In genomic region chr11:9145113-9145512, GRCm38 (mm10) we compare ENCODE assay signal across 18 mouse cellular contexts. TPM values are rescaled to one million over a fixed set of nuclear protein-coding genes. Genes with fewer than 3 reads are reported as not detected.
DNase-seq lines count a peak whose midpoint lies in the region; ATAC-seq lines count a peak whose summit lies in the region.
"Had no signal": no experiment of that assay in that cellular context is flagged by ENCODE, and none has a peak within 500 bp of the region (broad histone marks: within the 10 kb centered on the region; RNA-seq: fewer than 3 reads in every experiment).

No protein-coding gene starts in this region.

- peak; percentile 50; the same call in 1 of the 2 replicates for ATAC-seq in granulocyte monocyte progenitor cell, adult 5-6 weeks (replicated peaks; ENCODE audit: poor library complexity, severe bottlenecking)
- peak; percentile 48; the same call in 1 of the 2 replicates for ATAC-seq in megakaryocyte progenitor cell, adult 5-6 weeks (replicated peaks; ENCODE audit: poor library complexity)
- ATAC-seq: activated CD4-positive, CD25-positive, alpha-beta regulatory T cell, adult 4 months; forebrain, embryonic 13.5 days; forebrain, embryonic 15.5 days; forebrain, postnatal 0 days; Patski had no signal

- no peak for DNase-seq in kidney, adult 8-10 months
- no peak for DNase-seq in layer of hippocampus, adult 11-12 months (ENCODE audit: low spot score)
- DNase-seq in spleen, postnatal 36 days (ENCODE audit: low spot score in 2 of 2): no peak
- DNase-seq: adrenal gland, adult 8-10 months; adrenal gland, postnatal 14 days; adrenal gland, postnatal 36 days; cerebellum, adult 11-12 months; cerebellum, adult 2 months; cerebellum, adult 9-10 months; cerebellum, postnatal 10 days; cerebellum, postnatal 25 days; forebrain, postnatal 0 days had no signal

RNA-seq across cellular contexts. Expression of gene Upp1, which starts 27.2 kb away (rescaled TPM):
- total RNA-seq in granulocyte monocyte progenitor cell, adult 5-6 weeks (2014; fragmentation: Nextera tagmentation): not detected in 2 replicates
- total RNA-seq in granulocyte monocyte progenitor cell, adult 5-6 weeks (2017): not detected in 2 replicates
- 0.89 TPM in 1 of 2 replicates, not detected in the other for total RNA-seq in megakaryocyte progenitor cell, adult 5-6 weeks (2015)
- total RNA-seq in megakaryocyte progenitor cell, adult 5-6 weeks (2017): not detected in 2 replicates

RNA-seq across cellular contexts. Expression of gene Abca13, which starts 46.6 kb away (rescaled TPM):
- 6.6 and 15.3 TPM in 2 replicates for total RNA-seq in granulocyte monocyte progenitor cell, adult 5-6 weeks (2014; fragmentation: Nextera tagmentation)
- total RNA-seq in granulocyte monocyte progenitor cell, adult 5-6 weeks (2017): 11.2 and 12.5 TPM in 2 replicates
- 17.4 and 23.5 TPM in 2 replicates for total RNA-seq in megakaryocyte progenitor cell, adult 5-6 weeks (2015)
- 13.9 and 14.1 TPM in 2 replicates for total RNA-seq in megakaryocyte progenitor cell, adult 5-6 weeks (2017)
- total RNA-seq: adrenal gland, postnatal 14 days had no signal
